Mouse (Mus musculus): ENCODE results near the gene Phospho1. TPM values are rescaled to one million over a fixed set of nuclear protein-coding genes. Genes with fewer than 3 reads are reported as not detected.

Phospho1 gene
- polyA plus RNA-seq, 2 experiments from 2014 or later, result not detected

GRCm38 (mm10) chr11:95834742-95835710 is 10.7 kb downstream of the Phospho1 start:
- peak; percentile 54 for ATAC-seq

GRCm38 (mm10) chr11:95835832-95836231 is 11.5 kb downstream of the Phospho1 start:
- no peak for ATAC-seq

DNA sequence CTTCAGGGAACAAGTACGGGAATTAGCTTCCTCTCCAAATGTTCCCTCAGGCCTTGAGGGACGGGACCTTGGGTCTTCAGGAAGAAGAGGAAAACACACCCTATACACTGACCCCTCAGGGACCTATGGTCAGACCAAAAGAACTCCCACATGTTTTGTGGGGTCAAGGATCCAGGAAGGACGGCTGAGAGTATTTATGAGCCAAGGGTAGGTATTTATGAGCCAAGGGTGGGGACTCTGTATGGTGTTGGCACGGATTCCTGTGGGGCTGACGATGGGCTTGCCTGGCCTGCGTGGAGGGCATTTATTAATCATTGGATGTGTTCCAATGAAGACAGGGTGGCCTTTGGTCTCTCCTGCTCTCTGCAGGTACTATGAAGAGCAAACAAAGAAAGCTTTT is 12.1 kb downstream of the Phospho1 start:
- ATAC-seq, result no peak

DNA sequence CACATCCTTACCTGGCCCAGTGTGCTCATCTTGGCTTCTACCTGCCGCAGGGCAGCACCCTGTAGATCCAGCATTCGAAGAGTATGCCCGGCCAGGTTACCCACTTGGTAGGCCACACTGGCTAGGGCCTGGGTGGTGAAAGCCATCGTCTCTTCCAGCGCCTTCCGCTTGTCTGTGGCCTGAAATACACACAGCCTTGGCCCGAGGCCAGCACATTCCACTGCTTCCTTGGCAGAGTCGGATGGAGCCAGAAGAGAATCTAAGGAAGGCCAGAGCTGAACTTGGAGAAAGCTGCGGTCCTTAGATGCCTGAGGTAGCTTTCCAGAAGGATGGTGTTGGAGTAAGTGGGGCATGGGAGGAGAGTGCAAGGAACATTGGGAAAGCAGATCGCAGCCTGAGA is 12.8 kb downstream of the Phospho1 start, which contains the start of gene Gngt2:
Gene Gngt2 (plus strand): TSS at position 158 of the 400 bp plus-strand sequence.
- ATAC-seq, result no peak

- ATAC-seq, result no peak
Measured at GRCm38 (mm10) chr11:95838598-95838997, 14.3 kb downstream of the Phospho1 start.

GRCm38 (mm10) chr11:95838999-95839868 is 14.9 kb downstream of the Phospho1 start:
- ATAC-seq, result no peak

GRCm38 (mm10) chr11:95840694-95841497 is 16.6 kb downstream of the Phospho1 start:
- ATAC-seq, result no peak

GRCm38 (mm10) chr11:95841498-95841830 is 17.2 kb downstream of the Phospho1 start:
- ATAC-seq, result no peak

GRCm38 (mm10) chr11:95842074-95842681 is 17.9 kb downstream of the Phospho1 start, which contains the start of gene Abi3:
Abi3 (minus strand) TSS chr11:95842476.
- peak; percentile 90 for ATAC-seq

GRCm38 (mm10) chr11:95842953-95843352 is 18.7 kb downstream of the Phospho1 start:
- no peak for ATAC-seq

DNA sequence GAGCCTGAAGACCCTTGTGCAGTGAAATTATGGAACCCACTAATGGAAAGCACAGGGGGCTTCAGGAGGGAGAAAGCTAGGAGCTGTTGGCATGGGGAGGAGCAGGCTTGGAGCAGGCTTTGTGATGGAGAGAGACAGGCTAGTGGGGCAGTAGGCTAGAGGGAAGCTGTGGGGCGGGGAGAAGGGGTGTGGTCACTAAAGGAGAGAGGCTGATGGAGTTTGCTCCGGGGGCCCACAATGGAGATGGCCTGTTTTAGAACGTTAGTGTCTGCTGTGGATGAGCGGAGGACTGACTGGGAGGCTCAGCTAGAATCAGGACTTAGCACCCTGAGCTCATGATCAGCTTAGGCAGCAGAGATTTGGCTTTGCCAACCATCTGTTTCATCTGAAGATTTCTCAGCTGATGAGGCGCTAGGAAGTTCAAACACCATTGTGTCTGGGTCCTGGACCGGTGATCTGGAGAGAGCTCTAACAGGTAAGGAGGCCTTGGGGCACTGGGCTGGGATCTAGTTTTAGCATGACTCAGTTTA is 19.2 kb downstream of the Phospho1 start:
- no peak for ATAC-seq

- ATAC-seq, result no peak
Measured at GRCm38 (mm10) chr11:95844935-95845334, 20.6 kb downstream of the Phospho1 start.

DNA sequence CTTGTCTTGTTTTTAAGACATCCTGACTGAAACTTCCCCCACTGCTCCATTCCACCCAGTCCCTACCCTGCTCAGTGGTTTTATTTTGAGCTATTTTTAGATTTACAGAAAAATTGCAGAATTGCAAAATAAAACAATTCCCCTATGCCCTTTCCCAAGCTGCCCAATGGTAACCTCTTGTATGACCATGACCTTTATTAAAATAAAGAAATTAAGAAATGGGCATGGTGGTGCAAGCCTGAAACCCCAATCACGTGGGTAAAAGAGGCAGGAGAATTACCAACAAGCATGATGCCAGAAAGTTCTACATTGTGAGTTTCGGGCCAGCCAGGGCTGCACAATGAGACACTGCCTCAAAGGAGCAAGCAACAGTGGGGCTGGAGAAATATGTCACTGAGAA is 26.6 kb downstream of the Phospho1 start:
- no peak for ATAC-seq

DNA sequence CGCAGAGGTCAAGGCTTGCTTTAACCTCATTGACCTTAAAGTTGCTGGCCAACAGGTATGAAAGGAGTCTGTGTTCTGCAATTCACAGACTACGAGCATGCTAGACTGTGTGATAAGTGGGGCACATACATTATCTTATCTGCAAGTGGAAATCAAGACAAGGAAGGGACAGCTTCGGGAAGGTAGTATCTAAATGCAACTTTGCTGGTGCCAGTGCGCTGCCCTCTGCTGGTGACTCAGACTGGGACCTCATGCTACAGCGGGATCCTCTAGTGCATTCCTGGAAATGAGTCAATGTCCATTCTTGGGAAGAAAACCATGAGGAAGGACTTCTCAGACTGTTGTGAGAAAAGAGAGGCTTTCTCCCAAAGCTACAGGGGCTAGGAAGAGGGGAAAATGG is 29.4 kb downstream of the Phospho1 start:
- ATAC-seq, result no peak

GRCm38 (mm10) chr11:95857306-95857705 is 33.0 kb downstream of the Phospho1 start:
- no peak for ATAC-seq

DNA sequence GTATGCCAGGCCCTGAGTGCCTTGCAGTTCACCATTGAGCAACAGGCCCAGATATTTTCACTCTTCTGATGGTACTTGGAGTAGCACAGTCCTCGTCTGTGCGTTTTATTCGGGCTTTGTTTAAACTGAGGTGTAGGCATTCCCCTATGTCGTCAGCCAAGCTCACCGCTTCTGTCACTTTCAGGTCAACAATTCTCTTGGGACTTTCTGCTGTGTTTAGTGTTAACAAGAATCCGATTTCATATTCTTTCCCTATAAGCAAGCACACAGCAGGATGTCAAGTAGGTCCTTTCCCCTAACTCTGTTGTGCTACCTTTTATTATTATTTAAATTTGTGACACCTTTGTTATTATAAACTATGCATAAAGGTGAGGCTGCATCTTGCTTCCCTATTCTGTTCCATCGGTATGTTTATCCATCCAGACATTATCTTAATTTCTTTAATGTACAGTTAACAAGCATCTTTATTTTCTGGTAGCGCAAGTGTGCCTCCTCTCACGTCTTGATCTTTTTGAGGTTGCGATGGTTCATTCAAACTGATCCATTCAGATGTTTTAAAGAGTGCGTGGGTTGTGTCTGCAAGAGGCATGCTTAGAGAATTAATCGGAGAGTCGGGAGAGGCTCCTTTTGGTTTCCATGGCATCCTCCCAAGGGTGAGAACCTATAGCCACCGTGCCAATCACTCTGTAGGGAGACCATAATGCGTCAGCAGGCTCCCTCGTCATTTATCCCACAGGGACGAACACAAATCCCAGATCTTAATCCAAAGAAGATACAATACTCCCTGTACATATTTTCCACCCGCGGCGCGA is 33.6 kb downstream of the Phospho1 start:
- no peak for ATAC-seq

DNA sequence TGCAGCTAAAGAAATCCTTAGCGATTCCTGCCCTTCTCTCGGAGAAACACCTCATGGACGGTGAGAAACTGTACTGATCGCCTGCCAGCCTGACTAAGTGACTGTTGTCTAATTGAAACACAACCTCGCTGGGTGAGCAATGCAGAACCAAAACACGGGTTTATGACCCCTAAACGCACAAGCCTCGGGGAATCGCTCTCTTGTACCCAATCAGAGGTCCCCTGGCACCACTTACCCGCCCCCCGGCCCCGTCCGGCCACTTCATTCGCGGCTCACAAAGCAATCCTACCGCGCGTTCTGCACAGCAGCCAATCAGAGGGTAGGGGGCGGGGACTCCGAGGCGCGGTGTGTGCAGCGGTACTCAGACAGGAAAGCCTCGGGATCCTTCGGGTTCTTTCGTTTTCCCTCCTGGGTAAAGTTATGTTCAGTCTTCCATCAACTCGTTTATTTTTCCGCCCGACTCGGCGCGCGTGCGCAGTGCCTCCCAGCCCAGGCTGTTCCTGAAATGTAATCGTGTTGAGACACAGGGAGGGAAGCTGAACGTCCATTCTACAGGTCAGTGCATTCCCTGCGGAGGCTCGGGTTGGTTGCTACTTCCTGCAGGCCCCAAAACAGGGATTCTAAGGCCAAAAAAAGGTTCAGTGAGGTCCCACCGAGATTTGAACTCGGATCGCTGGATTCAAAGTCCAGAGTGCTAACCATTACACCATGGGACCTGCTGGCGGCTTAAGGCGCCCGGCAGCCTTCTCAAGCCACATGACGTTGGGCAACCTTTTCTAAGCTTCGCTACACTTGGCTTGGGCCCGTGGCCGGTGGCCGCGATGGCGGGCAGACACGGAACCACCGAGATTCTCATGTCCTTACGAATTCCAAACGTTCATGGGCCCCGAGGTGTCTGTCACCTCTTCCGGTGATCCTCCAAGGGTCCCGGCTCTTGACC is 34.5 kb downstream of the Phospho1 start:
- peak; percentile 98 for ATAC-seq

DNA sequence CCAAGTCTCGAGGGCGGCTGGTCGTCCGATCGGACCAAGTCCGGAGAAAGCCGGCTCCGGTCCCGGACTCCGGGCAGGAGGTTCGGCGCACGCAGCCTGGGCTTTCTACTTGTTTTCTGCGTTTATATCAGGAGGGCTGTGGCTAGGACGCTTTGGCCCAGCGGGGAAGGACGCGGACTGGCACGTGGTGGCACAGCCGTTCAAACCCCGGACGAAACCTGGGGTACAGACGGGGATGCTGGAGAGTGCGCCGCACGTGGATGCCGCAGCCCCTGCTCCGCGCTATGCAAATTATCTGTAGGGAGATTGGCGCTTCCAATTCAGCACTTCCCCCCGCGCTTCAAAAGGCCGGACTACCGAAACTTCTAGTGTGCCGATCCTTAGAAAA is 35.2 kb downstream of the Phospho1 start:
- peak; percentile 21 for ATAC-seq

- ATAC-seq, result no peak
Measured at GRCm38 (mm10) chr11:95860071-95860490, 35.8 kb downstream of the Phospho1 start.

GRCm38 (mm10) chr11:95861397-95861796 is 37.1 kb downstream of the Phospho1 start:
- no peak for ATAC-seq
